Mouse (Mus musculus) cerebellum, postnatal 36 days (tissue): ENCODE measurements around the gene Gm4131.
A peak's percentile ranks its signal among the peaks of the same experiment; 100 is the strongest.

Experiments used
- DNase-seq, 2 experiments: peaks; one replicate each; pipeline ENCODE4 v3.0.0; 2021 to 2022; ENCODE audit warnings: mixed read lengths in 2 of 2

Gm4131 gene

DNA sequence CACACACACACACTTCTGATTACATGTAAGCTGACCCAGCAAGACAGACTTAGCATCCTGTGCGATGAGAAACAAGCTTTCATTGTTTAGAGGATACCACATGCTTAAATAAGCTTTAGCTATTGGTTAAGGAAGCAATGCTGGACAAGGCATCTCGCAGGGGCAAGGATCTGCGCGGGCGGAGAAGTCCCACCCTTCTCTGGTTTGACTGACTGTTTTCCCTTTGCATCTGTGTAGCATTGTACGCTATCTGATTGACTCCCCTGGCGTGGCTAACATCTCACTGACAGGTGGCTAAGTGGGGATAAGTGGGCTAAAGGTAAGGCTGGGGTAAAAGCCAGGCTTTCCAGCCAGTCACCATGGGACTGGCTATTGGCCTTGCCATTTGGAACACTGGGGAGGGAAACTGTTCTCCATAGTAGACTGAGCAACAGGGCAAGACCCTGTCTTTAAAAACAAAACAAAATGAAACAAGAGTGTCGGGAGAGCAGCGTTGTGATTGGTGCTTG is 110.4 kb downstream of the Gm4131 start, which contains the start of gene Gucy1b2:
Gene Gucy1b2, minus strand, starts transcription at position 51 of the 509 bp plus-strand sequence.
- no peak for DNase-seq

DNA sequence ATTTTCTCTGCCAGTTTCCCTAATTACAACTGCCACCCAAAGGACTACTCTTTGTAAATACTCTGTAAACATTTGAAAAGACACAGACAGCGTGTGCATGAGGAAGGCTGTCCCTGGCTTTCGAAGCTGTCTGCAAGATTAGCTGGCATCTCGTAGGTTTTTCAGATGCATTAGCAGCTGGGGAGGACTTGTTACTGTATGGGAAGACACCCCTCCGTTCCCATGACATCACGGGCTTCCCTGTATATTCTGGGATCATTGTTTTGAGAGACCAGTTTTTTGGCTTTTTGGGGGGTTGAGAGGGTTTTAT is 111.2 kb downstream of the Gm4131 start:
- DNase-seq: no peak

DNA sequence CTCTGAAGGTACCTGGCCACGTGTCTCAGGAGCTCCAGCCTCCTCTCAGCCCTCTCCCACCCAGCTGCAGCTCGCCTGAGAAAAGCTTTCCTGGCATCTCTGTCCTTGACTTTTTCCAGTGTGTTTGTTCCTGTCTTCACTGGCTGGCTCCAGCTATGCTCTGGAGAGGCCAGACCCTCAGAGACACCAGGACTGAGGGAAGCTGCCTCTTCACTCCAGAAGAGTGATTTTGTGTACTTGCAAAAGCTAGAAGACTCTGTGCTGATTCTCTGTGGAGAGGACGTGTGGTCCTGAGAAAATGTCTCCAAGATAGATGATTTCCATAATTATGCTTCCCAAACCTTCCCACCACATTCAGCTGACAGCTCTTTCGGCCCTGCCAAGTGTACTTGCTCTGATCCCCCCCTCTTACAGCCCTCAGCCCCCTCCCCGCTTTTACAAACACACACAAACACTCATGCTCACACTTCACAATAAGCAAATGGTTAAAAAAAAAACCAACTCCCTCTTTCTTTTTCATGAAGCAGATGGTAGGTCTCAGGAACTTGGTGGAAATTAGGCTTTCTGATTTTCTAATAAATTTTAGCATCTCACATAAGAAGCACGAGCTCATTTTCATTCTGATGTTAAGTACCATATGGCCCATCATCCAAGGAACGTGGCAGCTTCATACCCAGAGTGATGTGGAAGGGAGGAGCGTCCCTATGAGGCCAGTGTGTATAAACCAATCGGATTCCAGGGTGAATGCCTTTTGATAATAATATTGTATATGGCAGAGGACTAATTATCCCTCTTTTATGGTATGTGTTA is 111.8 kb downstream of the Gm4131 start:
- no peak for DNase-seq

- no peak for DNase-seq
Measured at GRCm38 (mm10) chr14:62454136-62454535, 112.6 kb downstream of the Gm4131 start.

DNA sequence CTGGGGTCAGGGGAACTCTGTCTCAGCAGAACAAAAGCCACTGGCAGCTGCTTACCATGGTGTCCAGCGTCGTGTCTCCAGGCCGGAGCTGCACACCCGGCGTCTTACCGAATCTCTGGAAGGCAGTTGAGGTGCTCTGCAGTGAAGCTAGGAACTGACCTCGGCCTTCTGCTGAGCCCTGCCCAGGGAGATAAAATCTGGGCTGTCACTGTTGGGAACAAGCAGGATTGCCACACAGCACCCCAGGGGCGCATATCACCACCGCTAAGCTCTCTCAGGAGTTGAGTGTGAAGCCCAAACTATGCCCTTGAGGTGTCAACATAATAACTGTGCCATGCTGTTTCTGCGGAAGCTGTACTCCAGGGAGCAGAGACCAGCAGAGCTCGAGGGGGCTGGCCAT is 113.4 kb downstream of the Gm4131 start:
- no peak for DNase-seq

GRCm38 (mm10) chr14:62450706-62451105 is 116.0 kb downstream of the Gm4131 start:
- DNase-seq: no peak

DNA sequence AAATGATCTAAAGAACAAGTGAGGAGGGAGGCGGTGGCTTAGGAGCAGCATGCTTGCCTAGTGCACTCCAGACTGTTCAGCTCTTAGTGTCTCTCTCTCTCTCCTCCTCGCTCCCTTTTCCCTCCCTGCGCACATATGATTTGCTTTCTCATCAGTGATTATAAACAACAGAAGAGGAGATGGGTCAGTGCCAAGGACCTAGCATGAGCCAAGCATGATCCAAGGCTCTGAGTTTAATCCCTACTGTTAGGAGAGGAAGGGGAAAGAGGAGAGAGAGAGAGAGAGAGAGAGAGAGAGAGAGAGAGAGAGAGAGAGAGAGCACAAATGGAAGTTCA is 119.5 kb downstream of the Gm4131 start:
- no peak for DNase-seq

GRCm38 (mm10) chr14:62446385-62447213 is 120.1 kb downstream of the Gm4131 start:
- DNase-seq: no peak

GRCm38 (mm10) chr14:62443840-62444430 is 122.8 kb downstream of the Gm4131 start:
- no peak for DNase-seq

GRCm38 (mm10) chr14:62442971-62443370 is 123.8 kb downstream of the Gm4131 start:
- no peak for DNase-seq

GRCm38 (mm10) chr14:62440036-62440435 is 126.7 kb downstream of the Gm4131 start:
- no peak for DNase-seq

GRCm38 (mm10) chr14:62438236-62438635 is 128.5 kb downstream of the Gm4131 start:
- DNase-seq: no peak

- DNase-seq: no peak
Measured at GRCm38 (mm10) chr14:62437806-62438205, 128.9 kb downstream of the Gm4131 start.

DNA sequence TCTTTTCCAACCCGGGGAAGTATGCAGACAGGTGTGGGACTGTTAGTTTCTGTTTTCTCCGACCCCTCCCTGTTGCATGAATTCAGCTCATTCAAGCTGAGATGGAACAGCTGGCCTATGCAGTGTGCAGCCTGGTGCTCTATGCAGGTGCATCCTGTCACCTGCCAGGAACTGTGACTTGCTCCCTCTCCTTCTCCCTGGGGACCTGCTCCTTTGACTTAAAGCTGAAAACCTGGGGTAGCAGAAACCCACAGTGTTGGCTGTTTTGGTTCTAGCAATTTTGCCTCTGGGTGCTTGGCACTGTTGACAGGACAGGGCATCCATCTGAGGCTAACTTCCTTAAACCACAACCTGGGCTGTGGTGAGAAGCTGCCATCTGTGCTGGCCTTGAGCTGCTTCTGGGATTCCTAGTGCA is 141.4 kb downstream of the Gm4131 start:
- no peak for DNase-seq

GRCm38 (mm10) chr14:62422265-62422664 is 144.5 kb downstream of the Gm4131 start:
- DNase-seq: no peak

GRCm38 (mm10) chr14:62417501-62417900 is 149.2 kb downstream of the Gm4131 start:
- DNase-seq: no peak

DNA sequence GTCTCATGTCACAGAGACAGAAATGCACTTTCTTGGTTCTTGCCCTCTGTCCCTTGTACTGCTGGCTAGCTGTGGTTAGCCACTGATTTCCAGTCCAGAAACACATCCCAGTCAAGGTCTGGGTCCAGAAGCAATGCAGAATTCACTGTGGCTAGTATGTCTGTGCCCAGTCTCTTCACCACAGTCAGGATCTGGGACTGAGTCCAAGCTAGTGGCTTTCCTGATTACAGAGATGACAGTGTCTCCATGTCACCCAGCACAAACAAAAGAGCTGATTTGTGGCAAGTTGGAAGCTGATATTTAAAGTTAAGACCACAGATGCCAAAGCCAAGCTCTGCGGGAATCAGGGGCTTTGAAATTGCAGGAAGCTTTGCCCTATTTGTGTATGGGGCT is 150.0 kb downstream of the Gm4131 start:
- DNase-seq: peak; percentile 32 to 43

GRCm38 (mm10) chr14:62416007-62416741 is 150.5 kb downstream of the Gm4131 start:
- peak; percentile 27 for DNase-seq
